In the genomic region with DNA sequence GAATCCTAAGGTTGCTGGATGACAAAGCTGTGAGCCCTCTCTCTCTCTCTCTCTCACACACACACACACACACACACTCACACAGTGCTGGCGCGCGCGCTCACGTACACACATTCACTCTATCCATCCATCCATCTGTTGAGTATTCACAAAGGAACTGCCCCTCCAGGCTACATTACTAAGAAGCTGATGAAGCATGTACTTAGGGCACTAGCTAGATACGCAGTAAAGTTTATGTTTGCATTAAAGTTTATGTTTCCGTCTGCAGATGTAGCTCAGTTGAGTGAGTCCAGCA, we compare ENCODE assay signal across 8 mouse cellular contexts. TPM values are rescaled to one million over a fixed set of nuclear protein-coding genes. Genes with fewer than 3 reads are reported as not detected.
DNase-seq lines count a peak whose midpoint lies in the region; ATAC-seq and TF ChIP-seq lines count a peak whose summit lies in the region.

No protein-coding gene starts in this region.

- no peaks in the 10 kb centered on the region for H3K79me2 ChIP-seq in heart, adult 2 months (replicated peaks; ENCODE audit: control insufficient read depth, insufficient read depth, low read length)
- peaks cover 10% of the 10 kb centered on the region for H3K79me2 ChIP-seq in C2C12 (ENCODE audit: control insufficient read depth, insufficient read depth)

- no peak for TF ChIP-seq CTCF in heart, adult 2 months (IDR thresholded peaks at IDR 0.05)
- TF ChIP-seq CTCF in C2C12 (IDR thresholded peaks at IDR 0.05; ENCODE audit: control insufficient read depth, insufficient read depth, insufficient read length), result no peak
- no peak for TF ChIP-seq CTCF in liver, embryonic 14.5 days (IDR thresholded peaks at IDR 0.05; ENCODE audit: low read depth)

- 40% methylated on average over 7 of the region's 7 CpGs for WGBS in heart, adult 2 months
- 39% methylated on average over 7 of the region's 7 CpGs for WGBS in forebrain, embryonic 12.5 days
- 43% methylated on average over 7 of the region's 7 CpGs for WGBS in liver, embryonic 14.5 days (ENCODE audit: insufficient replicate concordance)

- H3K4me2 ChIP-seq in forebrain, embryonic 12.5 days, result peak overlapping the region; percentile 82
- H3K4me2 ChIP-seq in liver, embryonic 14.5 days (ENCODE audit: low read depth), result peak overlapping the region; percentile 100

- no peak overlapping the region for H3K9ac ChIP-seq in heart, adult 2 months (ENCODE audit: low read depth, low read length)
- peak overlapping the region; percentile 55 for H3K9ac ChIP-seq in forebrain, embryonic 12.5 days
- H3K9ac ChIP-seq in liver, embryonic 14.5 days (replicated peaks), result peak overlapping the region; percentile 64

- no peak for TF ChIP-seq POLR2A in heart, adult 2 months (IDR thresholded peaks at IDR 0.05; ENCODE audit: insufficient read depth, low read depth, low read length)

- H3K27ac ChIP-seq in heart, adult 2 months, result no peak overlapping the region
- H3K27ac ChIP-seq in forebrain, embryonic 12.5 days, result peak overlapping the region; percentile 69
- H3K27ac ChIP-seq in liver, embryonic 14.5 days, result peak overlapping the region; percentile 36; the same call in 1 of the 2 replicates

- no peak for TF ChIP-seq EP300 in heart, adult 2 months (IDR thresholded peaks at IDR 0.05; ENCODE audit: insufficient read depth, low read depth, low read length)
- TF ChIP-seq EP300 in liver, embryonic 14.5 days (IDR thresholded peaks at IDR 0.05; ENCODE audit: low read depth), result no peak

- H3K79me3 ChIP-seq in C2C12 (ENCODE audit: low read depth), result no peaks in the 10 kb centered on the region

- H3K9me3 ChIP-seq in forebrain, embryonic 12.5 days, result no peaks in the 10 kb centered on the region
- no peaks in the 10 kb centered on the region for H3K9me3 ChIP-seq in liver, embryonic 14.5 days (ENCODE audit: control insufficient read depth, low read length)

- no peak for DNase-seq in heart, adult 2 months
- no peak for DNase-seq in heart, postnatal 4 days
- no peak for DNase-seq in liver, embryonic 14.5 days (ENCODE audit: low read depth in 3 of 3, low spot score in 3 of 3)
- DNase-seq in adrenal gland, postnatal 14 days, result no peak
- no peak for DNase-seq in frontal cortex, postnatal 25 days (ENCODE audit: low spot score in 2 of 2)
- no peak for DNase-seq in spleen, adult 18-20 months

- H3ac ChIP-seq in C2C12 (ENCODE audit: control insufficient read depth, insufficient read length, low read depth), result no peak overlapping the region

- H3K4me1 ChIP-seq in heart, adult 2 months (ENCODE audit: control insufficient read depth, insufficient read depth, low read length), result no peaks in the 10 kb centered on the region
- peaks cover 17% of the 10 kb centered on the region for H3K4me1 ChIP-seq in forebrain, embryonic 12.5 days
- H3K4me1 ChIP-seq in liver, embryonic 14.5 days (replicated peaks; ENCODE audit: control insufficient read depth in 2 of 2, insufficient read depth in 2 of 2, low read length in 1 of 2), result peaks cover 9 to 11% of the 10 kb centered on the region in 2 experiments

- H3K4me3 ChIP-seq in heart, adult 2 months, result peak overlapping the region; percentile 65; the same call in 1 of the 2 replicates
- peak overlapping the region; percentile 21 for H3K4me3 ChIP-seq in C2C12 (ENCODE audit: insufficient read depth, poor library complexity, severe bottlenecking)
- peak overlapping the region; percentile 75 for H3K4me3 ChIP-seq in forebrain, embryonic 12.5 days (replicated peaks)
- peak overlapping the region; percentile 60 to 76 for H3K4me3 ChIP-seq in liver, embryonic 14.5 days (ENCODE audit: insufficient read depth in 1 of 2, low read depth in 2 of 2, low read length in 2 of 2)

- H3K36me3 ChIP-seq in heart, adult 2 months (ENCODE audit: control insufficient read depth, insufficient read depth, low read length), result no peaks in the 10 kb centered on the region
- no peaks in the 10 kb centered on the region for H3K36me3 ChIP-seq in C2C12 (ENCODE audit: control insufficient read depth, insufficient read depth)
- H3K36me3 ChIP-seq in forebrain, embryonic 12.5 days (replicated peaks), result no peaks in the 10 kb centered on the region
- H3K36me3 ChIP-seq in liver, embryonic 14.5 days (replicated peaks; ENCODE audit: control insufficient read depth, insufficient read depth, low read depth), result no peaks in the 10 kb centered on the region

- intact Hi-C loops in heart, adult 2 months (cut with DNase I), result loop anchor here (5.0 kb wide), 2 partner anchors 74 to 144 kb away; partner anchors contain the start of genes Rimbp3 and Tmem191c

- no peaks in the 10 kb centered on the region for H3K27me3 ChIP-seq in heart, adult 2 months (ENCODE audit: control insufficient read depth, insufficient read depth, low read length)
- no peaks in the 10 kb centered on the region for H3K27me3 ChIP-seq in C2C12 (ENCODE audit: control insufficient read depth, insufficient read depth, insufficient read length)
- no peaks in the 10 kb centered on the region for H3K27me3 ChIP-seq in forebrain, embryonic 12.5 days
- no peaks in the 10 kb centered on the region for H3K27me3 ChIP-seq in liver, embryonic 14.5 days (ENCODE audit: control insufficient read depth, insufficient read depth, low read length)

- ATAC-seq in forebrain, embryonic 12.5 days (ENCODE audit: low FRiP score), result no peak; the same call in 1 of the 2 replicates
- ATAC-seq in liver, embryonic 14.5 days (ENCODE audit: insufficient read depth), result peak; percentile 13; the same call in 1 of the 2 replicates

TF ChIP-seq in C2C12, 6 proteins besides CTCF, POLR2A, EP300 and RAD21:
- no peak for TF ChIP-seq MYOG (IDR thresholded peaks at IDR 0.05; ENCODE audit: control insufficient read depth, extremely low read depth, insufficient read length)

RNA-seq across cellular contexts. Expression of gene Sdf2l1, which starts 0.7 kb away (rescaled TPM):
- 10 to 100 TPM; 19.1 to 22.5 TPM for total RNA-seq in heart, adult 2 months (2021)
- 8.9 and 11.6 TPM in 2 replicates for polyA plus RNA-seq in heart, adult 2 months (2012; rRNA removed)
- 10 to 100 TPM in 1 of 2 experiments, 1 to 10 TPM in 1; 8.2 to 10.5 TPM for total RNA-seq in heart, postnatal 4 days (2021)
- 41.1 TPM for polyA plus RNA-seq in C2C12 (2012; fragmentation: generic; extraction: Trizol)
- 63.8 and 66.3 TPM in 2 replicates for polyA plus RNA-seq in forebrain, embryonic 12.5 days (2016; fragmentation: Nextera tagmentation; extraction: Ambion mirVana)
- polyA plus RNA-seq in liver, embryonic 14.5 days (2012; rRNA removed), result 22.4 and 23.3 TPM in 2 replicates
- 38.3 and 41.0 TPM in 2 replicates for polyA plus RNA-seq in liver, embryonic 14.5 days (2014; fragmentation: Nextera tagmentation; extraction: Ambion mirVana)
- 21.0 and 23.8 TPM in 2 replicates for total RNA-seq in adrenal gland, postnatal 14 days (2021)

RNA-seq across cellular contexts. Expression of gene 2610318N02Rik, which starts 7.9 kb away (rescaled TPM):
- not detected for total RNA-seq in heart, adult 2 months (2021)
- 1.1 and 1.3 TPM in 2 replicates for polyA plus RNA-seq in heart, adult 2 months (2012; rRNA removed)
- 1 to 10 TPM; 4.1 to 4.3 TPM for total RNA-seq in heart, postnatal 4 days (2021)
- polyA plus RNA-seq in C2C12 (2012; fragmentation: generic; extraction: Trizol), result 25.4 TPM
- polyA plus RNA-seq in forebrain, embryonic 12.5 days (2016; fragmentation: Nextera tagmentation; extraction: Ambion mirVana), result 79.2 and 79.9 TPM in 2 replicates
- polyA plus RNA-seq in liver, embryonic 14.5 days (2012; rRNA removed), result 18.8 and 21.5 TPM in 2 replicates
- polyA plus RNA-seq in liver, embryonic 14.5 days (2014; fragmentation: Nextera tagmentation; extraction: Ambion mirVana), result 15.2 and 16.7 TPM in 2 replicates
- total RNA-seq in adrenal gland, postnatal 14 days (2021), result 2.4 and 3.5 TPM in 2 replicates

RNA-seq across cellular contexts. Expression of gene Ydjc, which starts 11.6 kb away (rescaled TPM):
- 1 to 10 TPM; 2.4 to 2.5 TPM for total RNA-seq in heart, adult 2 months (2021)
- 1.9 and 3.3 TPM in 2 replicates for polyA plus RNA-seq in heart, adult 2 months (2012; rRNA removed)
- 1 to 10 TPM; 1.9 to 2.9 TPM for total RNA-seq in heart, postnatal 4 days (2021)
- polyA plus RNA-seq in C2C12 (2012; fragmentation: generic; extraction: Trizol), result 5.6 TPM
- polyA plus RNA-seq in forebrain, embryonic 12.5 days (2016; fragmentation: Nextera tagmentation; extraction: Ambion mirVana), result 8.0 and 9.6 TPM in 2 replicates
- 10.2 and 10.8 TPM in 2 replicates for polyA plus RNA-seq in liver, embryonic 14.5 days (2012; rRNA removed)
- 7.9 and 9.6 TPM in 2 replicates for polyA plus RNA-seq in liver, embryonic 14.5 days (2014; fragmentation: Nextera tagmentation; extraction: Ambion mirVana)
- total RNA-seq in adrenal gland, postnatal 14 days (2021), result 3.4 and 4.1 TPM in 2 replicates

RNA-seq across cellular contexts. Expression of gene Ccdc116, which starts 14.2 kb away (rescaled TPM):
- under 1 TPM in 1 of 2 experiments, not detected in 1; 0.14 TPM for total RNA-seq in heart, adult 2 months (2021)
- 0.35 TPM in 2 replicates for polyA plus RNA-seq in heart, adult 2 months (2012; rRNA removed)
- under 1 TPM; 0.26 to 0.32 TPM for total RNA-seq in heart, postnatal 4 days (2021)
- 0.18 TPM for polyA plus RNA-seq in C2C12 (2012; fragmentation: generic; extraction: Trizol)
- polyA plus RNA-seq in forebrain, embryonic 12.5 days (2016; fragmentation: Nextera tagmentation; extraction: Ambion mirVana), result 0.63 and 0.65 TPM in 2 replicates
- polyA plus RNA-seq in liver, embryonic 14.5 days (2012; rRNA removed), result 0.92 and 1.0 TPM in 2 replicates
- polyA plus RNA-seq in liver, embryonic 14.5 days (2014; fragmentation: Nextera tagmentation; extraction: Ambion mirVana), result 0.37 and 0.51 TPM in 2 replicates
- total RNA-seq in adrenal gland, postnatal 14 days (2021), result 0.45 TPM in 1 of 2 replicates, not detected in the other

RNA-seq across cellular contexts. Expression of gene Ppil2, which starts 21.8 kb away (rescaled TPM):
- 10 to 100 TPM; 33.1 to 39.1 TPM for total RNA-seq in heart, adult 2 months (2021)
- 49.3 and 77.6 TPM in 2 replicates for polyA plus RNA-seq in heart, adult 2 months (2012; rRNA removed)
- total RNA-seq in heart, postnatal 4 days (2021), result 10 to 100 TPM; 49.0 to 52.5 TPM
- polyA plus RNA-seq in C2C12 (2012; fragmentation: generic; extraction: Trizol), result 46.0 TPM
- 149 and 160 TPM in 2 replicates for polyA plus RNA-seq in forebrain, embryonic 12.5 days (2016; fragmentation: Nextera tagmentation; extraction: Ambion mirVana)
- polyA plus RNA-seq in liver, embryonic 14.5 days (2012; rRNA removed), result 29.1 and 33.4 TPM in 2 replicates
- 46.1 and 50.5 TPM in 2 replicates for polyA plus RNA-seq in liver, embryonic 14.5 days (2014; fragmentation: Nextera tagmentation; extraction: Ambion mirVana)
- 84.2 and 97.6 TPM in 2 replicates for total RNA-seq in adrenal gland, postnatal 14 days (2021)

Comparison
In these comparisons a context has a peak if more than half of its experiments do, and no peak if none do; other contexts are left out.
1. H3K4me3 ChIP-seq: peak in every context shown above with its lines; median percentile 75 in forebrain, embryonic 12.5 days; 68 in liver, embryonic 14.5 days; 65 in heart, adult 2 months; 21 in C2C12.